Mouse (Mus musculus): ENCODE measurements around the gene Srpk3.

DNA sequence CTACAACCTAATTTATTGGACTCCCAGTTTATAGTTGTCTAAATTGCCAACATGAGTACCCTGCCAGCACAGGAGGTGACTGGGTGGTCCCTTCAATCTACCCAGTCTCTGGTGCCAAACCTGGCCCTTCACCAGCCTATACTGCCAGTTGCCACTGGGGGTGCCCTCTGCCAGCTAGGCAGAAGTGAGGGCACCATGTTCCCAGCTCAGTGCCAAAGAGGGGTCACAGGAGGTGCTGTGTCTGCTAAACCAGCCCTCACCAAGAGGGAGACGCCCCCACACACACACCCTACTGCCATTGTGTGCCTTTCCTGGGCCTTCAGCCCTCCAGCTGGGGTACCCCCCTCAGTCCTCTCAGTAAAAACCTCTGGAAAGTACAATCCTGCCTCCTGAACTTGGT is 36.0 kb upstream of the Srpk3 start:
- TF ChIP-seq POLR2A (IDR thresholded peaks at IDR 0.05; ENCODE audit: borderline replicate concordance, control insufficient read depth, low read depth, low read length) (no peak), CTCF (IDR thresholded peaks at IDR 0.05; ENCODE audit: control insufficient read depth, insufficient read depth, low read length) (peak; percentile 31; the same call in 1 of the 2 replicates)

All from bone marrow, adult 2 months (tissue).